Mouse (Mus musculus): ENCODE data around the gene Rcan2.

Rcan2 gene

DNA sequence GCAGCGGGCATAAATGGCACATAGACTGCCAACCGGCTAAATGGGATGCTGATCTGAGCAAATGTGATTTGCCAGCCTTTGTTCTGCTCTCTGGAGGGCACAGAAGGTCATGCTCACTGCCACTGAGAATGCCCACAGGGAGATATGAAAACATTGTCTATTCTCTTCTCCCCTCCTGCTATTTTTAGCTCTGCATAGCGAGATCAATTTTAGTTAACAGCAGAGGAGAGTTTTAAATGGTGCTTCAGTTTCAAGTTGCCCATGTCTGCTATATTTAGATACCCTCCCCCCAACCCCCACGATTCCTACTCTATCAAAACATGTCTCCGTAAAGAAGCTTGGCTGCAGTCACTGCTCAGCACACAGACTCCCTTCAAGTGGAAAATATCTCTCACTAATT lies 225.2 kb downstream of the Rcan2 start:
- DNase-seq, result peak; percentile 14

DNA sequence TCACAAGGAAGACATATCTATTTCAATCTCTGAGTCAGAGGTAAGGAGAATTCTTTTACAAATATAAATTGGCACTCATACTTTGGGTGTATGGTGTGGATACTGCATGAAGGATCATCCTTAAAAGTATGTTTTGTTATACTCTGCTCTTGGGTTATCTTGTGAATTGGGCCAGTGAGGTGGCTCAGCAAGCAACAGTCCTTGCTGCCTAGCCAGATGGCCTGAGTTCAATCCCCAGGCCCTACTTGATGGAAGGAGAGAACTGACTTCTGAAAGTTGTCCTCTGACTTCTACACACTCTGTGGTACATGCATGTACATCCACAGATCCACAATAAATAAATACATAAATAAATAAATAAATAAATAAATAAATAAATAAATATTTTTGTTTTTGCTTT lies 225.6 kb downstream of the Rcan2 start:
- no peak for DNase-seq

DNA sequence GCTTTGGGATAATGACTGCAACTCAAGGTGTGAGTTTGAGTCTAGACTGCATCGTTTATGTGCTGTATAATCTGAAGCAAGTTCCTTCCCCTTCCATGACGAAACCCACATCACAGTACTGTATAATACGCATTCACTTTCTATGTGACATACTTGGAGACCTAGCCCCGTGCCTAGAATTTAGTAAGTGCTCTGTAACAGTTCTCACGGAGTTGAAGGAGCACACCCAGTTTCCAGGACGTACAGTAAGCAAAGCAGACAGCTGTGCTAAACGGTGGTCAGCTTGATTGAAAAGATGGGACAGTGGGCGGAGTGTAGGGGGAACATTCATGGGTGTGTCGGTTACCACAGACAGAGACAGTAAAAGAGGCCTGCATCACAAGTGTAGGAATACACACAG lies 226.2 kb downstream of the Rcan2 start:
- no peak for DNase-seq

DNA sequence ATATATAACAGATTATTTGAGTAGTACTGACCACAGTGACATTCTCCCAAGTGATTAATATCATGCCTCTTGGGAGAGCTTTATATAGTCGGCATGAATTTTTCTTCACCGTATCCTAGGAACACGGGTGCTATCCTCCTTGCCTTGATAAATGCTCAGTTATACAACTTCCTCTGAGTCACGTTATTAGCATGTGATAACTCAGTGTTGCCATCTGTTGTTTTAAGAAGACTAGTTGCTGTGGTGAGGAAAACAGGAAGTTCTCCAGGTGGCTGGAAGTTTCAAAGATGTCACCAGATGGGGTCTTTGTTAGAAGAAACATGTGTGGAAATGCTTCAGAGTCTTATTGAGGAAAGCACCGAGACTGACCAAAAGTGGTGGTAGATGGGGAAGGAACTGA lies 228.5 kb downstream of the Rcan2 start:
- no peak for DNase-seq

DNA sequence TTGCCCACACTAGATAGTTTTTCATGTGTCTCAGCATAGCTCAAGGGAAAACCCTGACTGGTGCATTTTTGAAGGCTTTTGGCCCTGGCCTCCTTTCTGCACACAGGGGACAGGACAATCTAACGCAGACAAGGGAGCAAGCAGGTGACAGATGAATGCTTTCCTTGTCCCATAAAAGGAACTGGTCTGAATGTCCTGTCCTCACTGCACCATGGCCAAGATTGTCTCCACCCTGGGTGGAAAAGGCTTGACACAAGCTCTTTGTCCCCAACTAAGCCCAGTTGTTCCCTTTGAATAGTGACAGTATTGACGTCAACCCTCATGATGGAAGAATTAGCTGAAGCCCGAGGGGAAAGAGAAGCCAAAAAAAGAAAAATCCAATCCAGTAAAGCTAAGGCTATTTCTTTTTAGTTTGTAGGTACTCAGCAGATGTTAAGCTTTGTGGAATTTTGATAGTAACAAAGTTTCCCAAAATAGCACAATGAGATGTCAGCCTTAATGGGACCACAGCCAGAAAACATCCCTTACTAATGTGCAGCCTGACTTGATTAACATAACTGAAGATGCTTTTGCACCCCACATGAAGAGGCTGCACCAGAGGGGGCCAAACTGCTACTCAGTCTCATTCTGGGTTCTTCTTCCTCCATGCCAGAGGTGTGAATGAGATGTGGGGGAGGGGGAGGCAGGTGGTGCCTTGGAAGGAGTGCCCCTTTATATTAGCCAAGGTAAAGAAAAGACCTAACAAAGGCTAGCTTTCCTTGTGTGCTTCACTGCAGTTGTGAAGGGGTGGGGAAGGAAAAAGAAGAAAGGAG lies 229.8 kb downstream of the Rcan2 start:
- DNase-seq, result no peak

DNA sequence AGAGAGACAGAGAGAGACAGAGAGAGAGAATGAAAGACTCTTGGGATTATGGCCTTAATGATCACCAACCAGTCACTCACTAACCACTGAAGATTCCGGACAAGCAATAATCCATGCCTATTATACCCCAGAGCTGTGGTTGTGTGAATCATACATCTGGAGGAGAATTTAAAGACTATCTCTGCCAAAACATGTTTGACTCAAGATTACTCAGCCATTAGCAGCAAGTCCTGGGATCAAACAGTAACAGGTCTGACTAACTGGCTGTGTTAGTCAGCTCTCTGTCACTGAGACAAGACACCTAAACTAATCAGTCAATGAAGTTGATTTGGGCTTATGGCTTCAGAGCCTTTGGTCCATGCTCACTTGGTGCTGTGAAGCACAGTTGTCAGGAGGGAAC lies 233.9 kb downstream of the Rcan2 start:
- DNase-seq, result no peak

DNA sequence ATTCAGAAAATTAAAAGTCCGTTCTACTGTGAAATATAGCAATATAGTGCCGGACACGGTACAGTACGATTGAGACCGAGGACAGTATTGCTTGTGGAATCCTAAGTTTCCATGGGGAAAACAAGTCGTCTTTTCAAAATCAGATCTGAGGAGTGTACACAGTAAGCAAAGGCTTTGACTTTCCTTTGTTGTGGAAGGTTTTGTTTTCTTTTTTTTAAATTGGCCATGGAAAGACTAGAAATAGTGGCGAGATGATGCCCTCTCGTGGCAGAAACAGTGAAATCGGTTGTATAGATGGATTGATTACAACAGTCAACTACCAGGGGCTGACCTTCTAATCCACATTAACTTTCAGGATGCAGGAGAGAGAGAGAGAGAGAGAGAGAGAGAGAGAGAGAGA lies 237.5 kb downstream of the Rcan2 start:
- DNase-seq, result no peak

DNA sequence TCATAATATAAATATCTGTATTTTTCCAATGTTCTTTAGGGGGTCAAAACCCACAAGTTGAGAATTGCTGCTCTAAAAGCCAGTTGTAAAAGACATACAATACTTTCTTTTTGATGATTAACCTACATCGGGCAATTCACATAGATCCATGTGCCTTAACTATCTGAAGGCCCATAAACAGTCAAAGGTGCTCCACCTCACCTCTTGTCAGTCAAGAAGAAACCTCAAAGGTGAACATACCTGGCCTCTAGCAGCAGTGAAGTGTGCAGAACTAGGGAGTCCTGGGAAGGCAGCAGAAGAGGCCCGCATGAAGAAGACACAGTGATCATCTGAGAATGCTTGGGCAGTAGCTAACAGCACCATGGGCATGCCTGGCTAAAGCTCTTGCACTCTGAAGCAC lies 239.3 kb downstream of the Rcan2 start:
- no peak for DNase-seq

DNA sequence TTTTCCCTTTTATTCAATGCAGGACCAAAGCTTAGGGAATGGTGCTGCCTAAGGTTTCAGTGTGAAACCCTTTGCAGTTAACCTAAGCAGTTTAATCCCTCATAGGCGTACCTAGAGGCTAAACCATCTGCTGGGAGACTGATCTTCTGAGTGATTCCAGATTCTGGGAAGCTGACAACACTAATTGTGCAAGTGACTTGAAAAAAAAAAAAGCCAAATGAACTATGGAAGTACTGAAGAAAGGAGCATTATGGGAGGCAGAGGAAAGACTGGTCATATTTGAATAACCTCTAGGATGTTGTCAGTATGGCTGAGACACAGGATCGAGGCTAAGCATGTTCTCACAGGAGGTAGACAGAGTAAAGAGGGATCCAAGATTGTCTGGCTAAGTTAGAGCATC lies 241.2 kb downstream of the Rcan2 start:
- no peak for DNase-seq

DNA sequence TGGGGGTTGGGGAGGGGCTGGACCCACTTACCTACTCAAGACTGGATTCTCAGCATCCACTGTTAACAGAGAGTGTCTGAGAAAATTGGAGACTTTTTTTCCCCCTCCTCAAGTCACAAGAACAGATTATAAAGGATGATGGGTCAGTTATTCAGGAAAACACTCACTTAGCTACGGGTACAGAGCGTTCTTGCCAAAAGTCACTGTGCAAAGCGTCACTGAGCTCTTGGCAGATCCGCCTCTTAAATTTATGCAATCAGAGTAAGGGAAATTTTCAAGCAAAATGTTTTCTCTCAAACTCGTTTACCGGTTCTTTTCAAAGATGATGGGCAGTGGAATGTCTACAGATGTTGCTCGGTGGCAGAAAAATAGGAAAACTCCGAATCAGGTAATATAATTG lies 241.7 kb downstream of the Rcan2 start:
- no peak for DNase-seq

DNA sequence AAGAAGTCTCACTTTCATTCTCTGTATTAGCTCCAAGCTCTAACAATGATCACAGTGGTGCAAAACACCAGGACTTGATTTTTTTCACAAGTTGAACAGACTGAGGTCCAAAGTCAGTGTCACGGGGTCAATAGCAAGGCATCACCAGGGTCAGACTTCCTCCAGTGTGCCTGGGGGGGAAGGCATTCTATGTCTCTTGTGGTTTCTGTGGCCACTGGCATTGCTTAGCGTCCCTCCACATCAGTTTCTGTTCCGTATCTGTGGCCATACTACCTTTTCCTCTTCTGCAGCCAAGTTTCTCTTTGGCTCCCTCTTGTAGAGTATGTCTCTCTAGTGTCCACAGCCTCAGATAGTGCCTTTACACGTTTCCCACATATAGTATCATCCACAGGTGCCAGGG lies 252.3 kb downstream of the Rcan2 start:
- no peak for DNase-seq

DNA sequence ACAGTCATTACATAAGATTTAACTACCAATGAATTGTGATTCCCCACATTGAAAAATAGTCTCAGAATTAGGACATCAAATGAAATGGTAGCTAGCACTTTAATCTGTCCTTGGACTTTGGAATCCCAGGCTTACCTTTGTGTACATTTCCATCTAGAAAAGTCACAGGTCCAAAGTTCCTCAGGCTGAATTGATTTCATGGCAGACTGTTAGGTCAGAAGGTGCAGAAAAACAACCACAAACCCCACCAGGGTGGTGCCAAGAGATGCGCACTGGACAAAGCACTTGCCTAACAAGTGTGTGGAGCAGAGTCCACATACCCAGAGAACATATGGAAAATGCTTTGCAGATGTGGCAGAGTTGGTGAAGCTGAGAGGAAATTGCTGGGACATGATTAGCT lies 256.0 kb downstream of the Rcan2 start:
- DNase-seq, result no peak

DNA sequence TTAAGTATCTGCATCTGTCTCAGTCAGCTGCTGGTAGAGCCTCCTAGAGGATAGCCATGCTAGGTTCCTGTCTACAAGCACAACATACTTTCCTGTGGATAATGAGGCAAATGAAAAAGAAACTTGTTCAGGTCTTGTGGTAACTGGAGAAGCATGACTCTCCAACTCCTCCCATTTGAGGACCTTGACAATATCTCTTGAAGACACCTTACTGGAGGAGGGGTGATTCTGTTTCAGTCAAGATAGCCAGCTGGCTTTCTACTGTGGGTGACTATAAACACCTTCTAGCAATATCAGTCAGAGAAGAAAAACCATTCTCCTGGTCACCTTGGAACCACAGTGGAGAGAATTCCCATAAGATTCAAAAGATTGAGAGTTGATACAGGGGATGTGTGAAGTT lies 257.0 kb downstream of the Rcan2 start:
- DNase-seq, result no peak

DNA sequence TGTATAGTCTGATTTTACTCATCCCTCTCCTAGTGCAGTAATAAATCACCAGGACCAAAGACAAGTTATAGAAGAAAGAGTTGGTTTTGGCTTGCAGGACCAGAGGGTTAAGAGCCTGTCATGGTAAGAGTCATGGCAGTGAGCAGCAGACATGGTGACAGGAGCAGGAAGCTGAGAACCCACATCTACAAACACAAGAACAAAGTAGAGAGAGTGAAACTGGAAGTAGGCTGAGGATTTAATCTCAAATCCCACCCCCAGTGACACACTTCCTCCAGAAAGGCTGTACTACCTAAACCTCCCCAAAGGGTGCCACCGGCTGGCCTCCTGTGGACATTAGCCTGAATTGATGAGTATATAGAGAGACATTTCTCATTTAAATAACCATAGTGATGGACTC lies 259.6 kb downstream of the Rcan2 start:
- DNase-seq, result no peak

DNA sequence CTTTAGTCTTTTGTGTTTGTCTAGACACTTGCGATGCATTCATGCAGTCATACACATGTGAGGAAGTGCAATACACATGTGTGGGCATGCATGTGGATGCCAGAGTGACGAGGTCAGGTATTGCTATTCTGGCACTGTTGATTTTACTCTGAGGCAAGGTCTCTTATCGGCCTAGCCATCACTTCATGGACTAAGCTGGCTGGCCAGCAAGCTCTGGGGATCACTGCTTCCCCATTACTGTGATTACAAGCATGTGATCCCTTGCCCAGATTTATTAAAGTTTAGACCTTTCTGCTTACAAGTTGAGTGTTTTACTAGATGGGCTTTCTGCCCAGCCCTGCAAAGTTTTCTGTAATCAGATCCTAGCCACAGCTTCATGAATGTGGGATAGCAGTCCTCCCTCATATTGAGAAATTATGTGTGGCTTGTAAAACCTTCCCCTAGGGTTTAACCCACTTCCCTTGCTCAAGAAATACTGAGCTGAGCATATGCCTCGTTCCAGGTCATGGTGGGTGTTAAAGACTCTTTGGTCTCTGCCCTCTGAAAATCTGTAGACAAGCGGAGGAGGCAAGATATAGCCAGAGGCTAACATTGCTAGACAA lies 260.2 kb downstream of the Rcan2 start:
- DNase-seq, result no peak

DNA sequence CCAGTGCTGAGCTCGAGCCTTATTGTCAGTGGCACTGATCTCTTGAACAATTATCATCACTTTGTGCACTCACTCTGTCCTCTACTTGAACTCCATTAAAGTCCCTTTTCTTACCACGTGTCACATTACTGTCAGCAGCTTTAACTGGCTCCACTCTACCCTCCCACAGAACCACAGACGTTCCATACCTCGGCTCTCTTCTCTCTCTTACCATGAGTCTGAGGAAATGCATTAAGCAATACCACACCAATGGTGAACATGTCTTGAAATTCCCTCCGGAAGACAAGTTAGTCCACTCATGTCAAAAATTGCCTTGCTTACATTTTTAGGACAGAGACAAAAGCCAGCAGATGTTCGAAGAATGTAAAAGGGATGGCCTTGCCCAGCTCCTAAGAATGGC lies 267.7 kb downstream of the Rcan2 start:
- no peak for DNase-seq

DNA sequence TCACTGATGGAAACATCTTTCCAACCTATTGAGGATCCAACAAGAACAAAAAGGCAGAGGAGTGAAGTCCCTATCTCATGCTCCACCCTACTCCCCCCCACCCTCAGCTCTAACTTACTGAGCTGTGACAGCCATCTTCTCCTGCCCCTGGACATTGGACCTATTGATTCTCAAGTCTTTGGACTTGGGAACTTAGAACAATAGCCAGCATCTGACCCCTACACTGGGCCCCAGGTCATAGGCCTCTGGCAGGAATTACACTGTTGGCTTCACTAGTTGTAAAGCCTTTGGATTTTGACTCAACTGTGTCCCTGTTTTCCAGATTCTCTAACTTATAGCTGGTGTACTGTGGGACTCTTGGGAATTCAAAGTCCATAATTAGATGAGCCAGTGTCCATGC lies 270.5 kb downstream of the Rcan2 start:
- DNase-seq, result no peak

DNA sequence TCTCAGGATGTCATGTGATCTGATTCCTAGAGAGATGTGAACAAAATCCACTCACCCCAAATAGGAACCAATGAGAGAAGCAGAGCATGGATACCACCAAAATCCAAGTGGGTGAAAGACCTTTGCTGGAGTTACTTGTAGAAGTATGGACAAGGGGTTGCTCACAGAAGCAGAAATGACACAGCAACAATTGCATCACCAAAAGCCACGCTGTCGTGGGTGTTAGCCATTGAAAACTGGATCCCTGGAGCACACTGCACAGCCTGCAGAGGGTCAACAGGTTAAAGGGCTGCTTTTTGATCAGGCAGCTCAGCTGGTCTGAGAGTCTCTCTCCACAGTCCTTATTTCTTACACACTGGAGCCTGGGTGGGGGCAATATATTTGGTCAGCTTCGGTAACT lies 274.4 kb downstream of the Rcan2 start:
- DNase-seq, result no peak

DNA sequence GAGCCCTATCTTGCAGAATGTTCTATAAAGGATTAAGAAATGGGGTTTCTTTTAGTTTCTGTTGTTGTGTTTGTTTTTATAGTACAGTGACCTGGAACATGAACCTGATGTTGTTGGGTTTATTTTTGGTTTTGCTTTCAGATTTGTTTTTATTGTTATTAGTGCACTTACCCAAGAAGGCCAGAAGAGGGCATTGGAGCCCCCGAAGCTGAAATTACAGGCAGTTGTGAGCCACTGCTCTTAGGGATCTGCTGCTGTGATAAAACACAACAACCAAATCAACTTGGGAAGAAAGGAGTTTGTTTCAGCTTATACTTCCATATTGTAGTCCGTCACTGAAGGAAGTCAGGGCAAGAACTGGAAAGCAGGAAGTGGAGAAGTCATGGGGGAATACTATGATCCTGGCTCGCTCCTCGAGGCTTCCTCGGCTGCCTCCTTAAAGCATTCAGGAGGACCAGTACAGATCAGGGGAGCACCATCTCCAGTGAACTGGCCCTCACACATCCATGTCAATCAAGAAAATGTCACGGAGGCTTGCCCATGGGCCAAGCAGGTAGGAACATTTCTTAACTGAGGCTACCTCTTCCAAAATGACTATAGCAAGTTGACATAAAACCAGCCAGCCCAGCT lies 275.0 kb downstream of the Rcan2 start:
- no peak for DNase-seq

DNA sequence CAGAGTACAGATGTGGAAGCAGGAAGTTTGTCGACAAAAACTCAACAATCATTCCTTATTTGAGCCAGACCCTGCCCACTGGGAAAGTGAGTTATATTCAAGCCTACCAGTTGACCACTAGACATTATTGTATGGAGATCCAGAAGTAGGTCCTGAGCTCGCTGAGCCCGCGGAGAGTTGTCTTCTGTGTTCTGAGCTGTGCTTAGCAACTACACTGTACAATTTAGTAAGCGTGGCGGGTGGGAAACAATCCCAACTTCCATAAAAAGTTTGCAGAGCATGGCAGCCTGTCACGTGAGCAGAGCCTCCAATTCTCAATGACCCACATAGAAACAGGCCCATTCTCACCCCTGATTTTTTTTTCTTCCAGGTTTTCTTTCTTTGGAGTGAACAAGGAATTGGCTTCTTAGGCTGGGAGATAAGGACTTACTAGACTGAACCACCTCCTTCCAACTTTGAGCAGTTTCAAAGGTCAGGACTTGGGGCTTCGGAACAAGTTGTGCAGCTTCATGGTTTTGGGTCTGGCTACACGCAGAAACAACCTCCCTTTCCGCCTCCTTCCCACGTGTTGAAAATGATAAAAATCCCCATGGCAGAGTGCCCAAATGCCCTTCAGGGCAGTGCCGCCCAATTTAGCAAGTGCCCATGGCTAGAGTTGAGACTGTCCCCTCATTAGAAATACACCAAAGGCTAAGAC lies 276.1 kb downstream of the Rcan2 start:
- no peak for DNase-seq

DNA sequence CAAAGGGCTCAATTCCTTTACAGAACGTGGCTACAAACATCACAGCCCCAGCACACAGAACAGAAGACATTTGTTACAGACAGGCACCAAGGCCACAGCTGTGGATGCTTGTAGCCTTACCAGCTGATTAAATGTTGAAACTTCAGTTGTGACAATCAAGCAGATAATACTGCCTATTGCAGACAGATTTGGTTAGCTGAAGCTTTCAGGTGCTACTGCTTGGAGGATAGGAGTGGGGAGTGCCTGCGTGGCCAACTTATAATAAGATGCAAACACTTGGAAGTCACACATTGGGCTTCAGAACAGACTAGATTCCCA lies 276.7 kb downstream of the Rcan2 start:
- no peak for DNase-seq

DNA sequence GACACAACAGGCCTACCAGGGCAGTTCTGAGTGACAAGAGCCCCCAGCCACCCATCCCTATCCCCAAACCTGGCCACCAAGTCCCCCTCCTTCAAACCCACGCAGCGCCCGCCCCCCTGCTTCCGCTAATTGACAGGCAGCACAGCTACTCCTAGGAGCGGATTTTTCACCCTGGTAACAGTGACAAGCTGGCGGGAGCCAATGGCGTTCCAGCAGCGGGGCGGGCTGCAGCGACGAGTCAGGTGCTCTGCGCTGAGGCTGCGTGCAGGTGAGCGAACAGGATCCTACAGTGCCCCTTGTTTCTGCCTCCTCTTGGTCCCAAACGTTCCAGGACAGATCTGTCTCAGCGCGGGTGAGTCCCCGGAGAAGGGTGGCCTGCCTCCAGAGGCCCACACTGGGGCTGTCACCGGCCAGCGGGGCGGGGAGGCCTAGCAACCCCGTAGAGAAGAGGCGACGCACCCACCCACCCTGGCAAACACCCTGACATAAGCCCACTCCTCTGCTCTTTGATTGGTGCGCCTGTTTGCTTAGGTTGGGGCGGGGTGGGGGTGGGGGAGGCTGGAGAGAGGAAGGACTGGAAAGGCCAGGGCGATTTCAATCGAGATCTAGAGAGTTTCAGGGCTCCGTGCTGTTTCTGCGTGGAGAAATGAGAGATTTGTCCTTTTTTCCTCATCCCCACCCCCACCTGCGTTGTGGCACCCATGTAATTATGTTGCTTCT lies 277.6 kb downstream of the Rcan2 start, which contains the start of gene Enpp5:
TSS of gene Enpp5 (plus strand) at position 183 of the 720 bp plus-strand sequence.
- DNase-seq, result peak; percentile 93

DNA sequence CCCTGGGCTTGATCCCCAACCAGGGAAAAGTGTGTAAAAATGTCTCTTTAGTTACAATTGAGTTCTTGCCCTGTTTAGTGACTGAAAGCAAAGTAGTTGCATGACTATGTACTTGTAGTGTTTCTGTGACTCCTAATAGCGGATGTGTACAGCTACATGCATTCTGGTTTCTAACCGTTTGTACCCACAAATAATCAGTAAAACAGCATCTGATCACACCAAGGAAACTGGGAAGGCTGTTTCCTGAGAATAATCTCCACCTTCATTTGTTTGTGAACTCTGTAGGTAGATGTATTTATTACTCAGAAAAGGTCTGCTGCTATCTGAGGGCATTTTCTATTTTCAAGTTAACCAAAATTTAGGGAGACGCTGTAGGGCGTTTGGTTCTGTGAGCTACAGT lies 282.0 kb downstream of the Rcan2 start:
- DNase-seq, result no peak
